ENCODE assay signal across 11 mouse cellular contexts in the genomic region with DNA sequence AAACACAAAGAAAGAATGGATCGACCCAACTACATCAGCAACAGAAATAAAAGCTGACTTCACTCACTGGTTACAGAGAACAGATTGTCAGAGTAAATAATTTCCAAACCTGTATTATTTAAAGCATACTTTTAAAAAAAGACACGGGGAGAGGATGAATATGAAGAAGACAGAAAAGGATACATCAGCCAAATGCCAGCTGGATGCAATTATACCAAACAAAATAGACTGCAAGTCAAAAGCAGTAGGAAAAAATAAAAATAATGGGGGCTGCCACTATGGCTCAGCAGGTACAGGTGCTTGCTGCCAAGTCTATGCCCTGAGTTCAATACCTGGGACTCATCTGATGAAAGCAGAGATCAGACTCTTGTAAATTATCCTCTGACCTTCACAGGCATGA.
"Had no signal": no experiment of that assay in that cellular context is flagged by ENCODE, and none has a peak within 500 bp of the region (broad histone marks: within the 10 kb centered on the region; RNA-seq: fewer than 3 reads in every experiment).

No protein-coding gene starts in this region.

- DNase-seq: liver, postnatal 0 days; lung, adult 2 months; lung, postnatal 14 days; lung, postnatal 36 days; right cerebral cortex, postnatal 14 days; thymus, adult 18-20 months; thymus, postnatal 25 days; thymus, postnatal 4 days had no signal

- ATAC-seq: liver, postnatal 0 days; lung, postnatal 0 days; midbrain, embryonic 13.5 days; midbrain, embryonic 15.5 days had no signal
